Mouse (Mus musculus) T-cell, adult 66 days (primary cell): ENCODE data around the gene Olfr948. TPM values are rescaled to one million over a fixed set of nuclear protein-coding genes. Genes with fewer than 3 reads are reported as not detected.

ENCODE experiments used
- total RNA-seq, 2 experiments: library from RNA; stranded (reverse); gene quantifications; 3 replicates in 1 of 2; 4 replicates in 1 of 2; pipeline ENCODE4 v1.2.4; 2023

Olfr948 gene
- not detected for total RNA-seq

DNA sequence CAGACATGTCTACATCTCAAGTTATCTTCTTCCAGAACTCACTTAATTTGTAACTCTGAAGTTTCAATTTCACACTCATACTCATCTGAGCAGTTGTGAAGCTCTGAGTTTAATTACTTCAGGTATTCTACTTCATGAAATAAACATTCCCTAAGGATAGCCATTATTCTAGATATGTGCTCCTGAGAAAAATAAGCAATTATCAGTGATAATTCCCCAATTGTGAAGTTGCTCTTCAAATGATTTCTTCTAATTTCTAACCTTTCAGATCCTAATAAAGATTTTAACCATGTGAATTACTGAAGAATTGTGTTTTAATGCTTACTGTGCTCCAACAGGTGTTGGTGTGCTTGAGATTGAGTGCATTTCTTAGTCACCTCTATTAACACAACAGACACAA lies at the start of gene Olfr948:
Olfr948 (minus strand) TSS at position 101 of the 400 bp plus-strand sequence.

DNA sequence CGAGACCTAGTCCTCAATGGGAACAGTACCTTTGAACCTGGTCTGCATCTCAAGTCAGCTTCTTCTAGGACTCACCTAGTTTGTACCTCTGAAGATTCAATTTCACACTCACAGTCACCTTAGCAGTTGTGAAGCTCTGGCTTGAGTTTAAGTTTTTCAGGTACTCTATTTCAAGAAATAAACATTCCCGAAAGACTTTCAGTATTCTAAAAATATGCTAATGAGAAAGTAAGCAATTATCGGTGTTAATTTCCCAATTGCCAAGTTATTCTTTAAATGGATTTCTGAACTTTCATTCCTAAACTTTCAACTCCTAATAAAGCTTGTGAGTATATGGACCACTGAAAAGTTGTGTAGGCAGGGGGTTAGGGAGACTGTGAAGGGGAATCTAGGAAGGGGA lies 49.1 kb downstream of the Olfr948 start, which contains the start of gene Olfr945:
Olfr945 (minus strand) TSS at position 101 of the 400 bp plus-strand sequence.

Other genes starting within 250 kb of the Olfr948 start
- not detected for gene Olfr938, start 247.2 kb downstream of the Olfr948 start, total RNA-seq
- gene Olfr27, start 197.9 kb downstream of the Olfr948 start, total RNA-seq, result not detected
- not detected for gene Olfr943, start 159.7 kb downstream of the Olfr948 start, total RNA-seq
- gene Olfr944, start 124.1 kb downstream of the Olfr948 start, total RNA-seq, result not detected
- gene Olfr1537, start 76.1 kb downstream of the Olfr948 start, total RNA-seq, result not detected
- gene Olfr945, start 49.2 kb downstream of the Olfr948 start, total RNA-seq, result not detected
- gene Olfr951, start 61.4 kb upstream of the Olfr948 start, total RNA-seq, result not detected
- gene Olfr952, start 101.1 kb upstream of the Olfr948 start, total RNA-seq, result not detected
- gene Olfr954, start 130.7 kb upstream of the Olfr948 start, total RNA-seq, result not detected
- not detected for gene Olfr955, start 145.9 kb upstream of the Olfr948 start, total RNA-seq
- not detected for gene Olfr44, start 167.9 kb upstream of the Olfr948 start, total RNA-seq
- gene Olfr957, start 189.8 kb upstream of the Olfr948 start, total RNA-seq, result not detected
- not detected for gene Olfr958, start 228.0 kb upstream of the Olfr948 start, total RNA-seq
- not detected for gene Olfr959, start 249.5 kb upstream of the Olfr948 start, total RNA-seq